Mouse (Mus musculus): Measurements from ENCODE around the gene Gm9195. TPM values are rescaled to one million over a fixed set of nuclear protein-coding genes. Genes with fewer than 3 reads are reported as not detected.
A peak's percentile ranks its signal among the peaks of the same experiment; 100 is the strongest.

The Gm9195 gene
- polyA plus RNA-seq, 1 experiment from 2014 or later: not detected

DNA sequence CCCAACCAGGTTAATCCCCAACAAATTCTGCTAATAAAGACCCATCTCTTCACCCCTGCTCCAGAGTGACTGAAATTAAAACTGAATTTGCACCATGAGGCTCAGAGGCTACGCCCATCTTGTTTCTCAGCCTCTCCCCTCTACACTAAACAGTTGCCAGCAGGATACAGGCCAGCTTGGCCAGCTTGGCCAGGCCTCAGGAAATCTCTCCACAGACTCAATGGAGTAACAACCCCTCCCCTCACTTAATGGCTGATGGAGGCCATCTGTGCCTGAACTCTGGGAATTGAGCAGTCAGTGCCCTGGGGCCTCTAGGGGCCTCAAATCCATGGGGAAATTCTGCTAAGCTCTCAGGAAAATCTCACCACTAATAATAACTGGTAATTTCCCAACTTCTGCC, 101.9 kb downstream of the Gm9195 start:
- H3K36me3 ChIP-seq: no peaks in the 10 kb centered on the region
- H3K4me3 ChIP-seq: no peak overlapping the region
- H3K27me3 ChIP-seq (ENCODE audit: low read depth, poor library complexity, severe bottlenecking): no peaks in the 10 kb centered on the region
- WGBS: 59% methylated on average over 1 of the region's 1 CpGs
- H3K4me1 ChIP-seq: peaks cover 17% of the 10 kb centered on the region
- peak overlapping the region; percentile 53 for H3K27ac ChIP-seq
- no peaks in the 10 kb centered on the region for H3K9me3 ChIP-seq (replicated peaks)
- peak; percentile 42 for DNase-seq (ENCODE audit: low spot score)

DNA sequence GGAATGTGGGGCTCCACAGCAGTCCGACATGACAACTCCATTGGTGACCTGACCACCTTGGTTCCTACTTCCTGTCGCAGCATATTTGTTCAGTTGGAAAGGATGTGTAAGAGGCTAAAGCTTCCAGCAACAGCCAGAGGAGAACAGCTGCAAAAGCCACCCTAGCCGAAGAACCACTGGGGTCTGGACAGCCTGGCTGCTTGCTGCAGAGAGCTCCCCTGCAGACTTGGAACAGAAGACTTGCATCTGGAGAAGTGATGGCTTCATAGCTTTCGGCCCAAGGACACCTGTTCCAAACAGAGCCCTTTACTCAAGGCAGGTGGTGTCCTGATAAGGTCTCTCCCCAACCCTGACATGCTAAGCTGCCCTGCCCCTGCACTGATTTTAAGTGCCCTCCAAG, 102.3 kb downstream of the Gm9195 start:
- peak overlapping the region; percentile 53; the same call in 1 of the 2 replicates for H3K27ac ChIP-seq
- H3K4me1 ChIP-seq: peaks cover 17% of the 10 kb centered on the region
- no peak for DNase-seq (ENCODE audit: low spot score)
- no peak overlapping the region for H3K4me3 ChIP-seq
- WGBS: 85% methylated on average over 4 of the region's 4 CpGs
- no peaks in the 10 kb centered on the region for H3K9me3 ChIP-seq (replicated peaks)
- no peaks in the 10 kb centered on the region for H3K36me3 ChIP-seq
- no peaks in the 10 kb centered on the region for H3K27me3 ChIP-seq (ENCODE audit: low read depth, poor library complexity, severe bottlenecking)

DNA sequence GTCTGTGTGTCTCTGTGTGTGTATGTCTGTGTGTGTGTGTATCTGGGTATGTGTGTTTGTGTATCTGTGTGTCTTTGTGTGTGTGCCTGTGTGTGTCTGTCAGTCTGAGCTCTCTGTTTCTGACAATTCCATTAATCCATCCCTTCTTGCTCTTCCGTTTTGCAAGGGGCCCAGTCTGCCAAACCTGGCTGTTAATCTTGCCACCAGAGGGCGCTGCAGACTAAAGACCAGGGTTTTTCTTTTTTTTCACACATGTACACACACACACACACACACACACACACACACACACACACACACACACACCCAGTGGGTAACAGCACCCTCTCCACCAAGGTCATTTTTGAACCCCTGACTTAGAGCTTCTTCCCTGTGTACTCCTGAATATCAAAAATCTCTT, 114.4 kb downstream of the Gm9195 start:
- Histone ChIP-seq H3K27ac (no peak overlapping the region), H3K4me1 (no peaks in the 10 kb centered on the region), H3K9me3 (replicated peaks) (no peaks in the 10 kb centered on the region), H3K4me3 (no peak overlapping the region), H3K36me3 (no peaks in the 10 kb centered on the region), H3K27me3 (ENCODE audit: low read depth, poor library complexity, severe bottlenecking) (no peaks in the 10 kb centered on the region)
- 18% methylated on average over 2 of the region's 2 CpGs for WGBS
- DNase-seq (ENCODE audit: low spot score): peak; percentile 69

Other genes starting within 250 kb of the Gm9195 start
- gene Fndc3a, start 218.2 kb upstream of the Gm9195 start, polyA plus RNA-seq (2016; fragmentation: Nextera tagmentation; extraction: Ambion mirVana): 34.3 and 38.2 TPM in 2 replicates

Data from limb, embryonic 10.5 days (tissue).